Mouse (Mus musculus) neural tube, embryonic 12.5 days (tissue): ENCODE results near the gene Krt32. TPM values are rescaled to one million over a fixed set of nuclear protein-coding genes. Genes with fewer than 3 reads are reported as not detected.

ENCODE experiments used
- ATAC-seq: fragments of 200-750 bp; cut with Nextera tagmentation; 2 replicates; pipeline ENCODE4 v1.8.0; 2017; ENCODE audit warnings: low read depth, mild to moderate bottlenecking, moderate TSS enrichment, moderate library complexity; ENCODE audit not compliant: low FRiP score
- H3K27ac ChIP-seq: fragments of 300-500 bp; sonication (generic); 2 replicates; pipeline ENCODE4 v1.5.1; 2016
- H3K27me3 ChIP-seq: fragments of 300-500 bp; sonication (generic); replicated peaks from 2 replicates; pipeline ENCODE4 v1.6.1; 2016; ENCODE audit warnings: mild to moderate bottlenecking
- H3K36me3 ChIP-seq: fragments of 300-500 bp; sonication (generic); 2 replicates; pipeline ENCODE4 v1.6.1; 2016; ENCODE audit warnings: mild to moderate bottlenecking
- H3K4me1 ChIP-seq: fragments of 300-500 bp; sonication (generic); 2 replicates; pipeline ENCODE4 v1.6.1; 2016
- H3K4me2 ChIP-seq: fragments of 300-500 bp; sonication (generic); replicated peaks from 2 replicates; pipeline ENCODE4 v1.6.1; 2016; ENCODE audit warnings: mild to moderate bottlenecking
- H3K4me3 ChIP-seq: fragments of 300-500 bp; sonication (generic); 2 replicates; pipeline ENCODE4 v1.5.1; 2016
- H3K9ac ChIP-seq: fragments of 300-500 bp; sonication (generic); 2 replicates; pipeline ENCODE4 v1.6.1; 2016; ENCODE audit warnings: mild to moderate bottlenecking
- H3K9me3 ChIP-seq: fragments of 300-500 bp; sonication (generic); 2 replicates; pipeline ENCODE4 v1.6.1; 2016; ENCODE audit warnings: mild to moderate bottlenecking
- WGBS: fragments of 180-500 bp; shearing (Covaris S2); methylation state at CpG from one replicate; pipeline ENCODE4 v1.1.7; 2016; 5-methylcytosine and 5-hydroxymethylcytosine counted together
- polyA plus RNA-seq: library from polyadenylated mRNA; unstranded; fragments of >200 nt; fragmentation: Nextera tagmentation; extraction: Ambion mirVana; gene quantifications from 2 replicates; pipeline ENCODE4 v1.2.1, GENCODE M21; 2016

Gene Krt32
- polyA plus RNA-seq, 1 experiment from 2014 or later: not detected

- WGBS: 90% methylated on average over 6 of the region's 6 CpGs
- Histone ChIP-seq H3K9me3 (no peaks in the 10 kb centered on the region), H3K36me3 (no peaks in the 10 kb centered on the region), H3K27ac (no peak within 1 kb of the TSS), H3K4me3 (no peak within 1 kb of the TSS), H3K4me1 (no peaks in the 10 kb centered on the region), H3K4me2 (no peak within 1 kb of the TSS), H3K27me3 (no peaks in the 10 kb centered on the region), H3K9ac (no peak within 1 kb of the TSS)
- no peak for ATAC-seq
Measured at GRCm38 (mm10) chr11:100041454-100041853, 46.6 kb downstream of the Krt32 start, which contains the start of gene Krt34. TSS of gene Krt34 (minus strand) at chr11:100041554.

Other genes starting within 250 kb of the Krt32 start
- gene Krtap4-16, start 236.6 kb downstream of the Krt32 start, polyA plus RNA-seq: not detected in 2 replicates
- not detected in 2 replicates for gene Gm11568, start 230.3 kb downstream of the Krt32 start, polyA plus RNA-seq
- gene Gm11559, start 223.8 kb downstream of the Krt32 start, polyA plus RNA-seq: not detected in 2 replicates
- gene Krtap9-1, start 214.8 kb downstream of the Krt32 start, polyA plus RNA-seq: not detected in 2 replicates
- gene Gm11567, start 209.0 kb downstream of the Krt32 start, polyA plus RNA-seq: not detected in 2 replicates
- gene Krtap31-1, start 180.3 kb downstream of the Krt32 start, polyA plus RNA-seq: not detected in 2 replicates
- gene Gm11565, start 173.5 kb downstream of the Krt32 start, polyA plus RNA-seq: not detected in 2 replicates
- gene Krtap31-2, start 151.9 kb downstream of the Krt32 start, polyA plus RNA-seq: not detected in 2 replicates
- not detected in 2 replicates for gene Krtap9-5, start 139.8 kb downstream of the Krt32 start, polyA plus RNA-seq
- gene Krtap29-1, start 109.2 kb downstream of the Krt32 start, polyA plus RNA-seq: not detected in 2 replicates
- gene Krtap16-1, start 101.6 kb downstream of the Krt32 start, polyA plus RNA-seq: 0.14 TPM in 1 of 2 replicates, not detected in the other
- gene Krtap17-1, start 94.2 kb downstream of the Krt32 start, polyA plus RNA-seq: 0.37 TPM in 1 of 2 replicates, not detected in the other
- gene Krt33a, start 72.0 kb downstream of the Krt32 start, polyA plus RNA-seq: not detected in 2 replicates
- not detected in 2 replicates for gene Krt33b, start 58.4 kb downstream of the Krt32 start, polyA plus RNA-seq
- gene Krt34, start 46.7 kb downstream of the Krt32 start, polyA plus RNA-seq: not detected in 2 replicates
- not detected in 2 replicates for gene Krt31, start 37.7 kb downstream of the Krt32 start, polyA plus RNA-seq
- not detected in 2 replicates for gene Krt35, start 8.0 kb upstream of the Krt32 start, polyA plus RNA-seq
- not detected in 2 replicates for gene Krt36, start 17.4 kb upstream of the Krt32 start, polyA plus RNA-seq
- gene Krt13, start 33.3 kb upstream of the Krt32 start, polyA plus RNA-seq: 0.23 and 0.52 TPM in 2 replicates
- gene Krt15, start 47.7 kb upstream of the Krt32 start, polyA plus RNA-seq: 8.0 and 8.5 TPM in 2 replicates
- gene Krt19, start 60.4 kb upstream of the Krt32 start, polyA plus RNA-seq: 3.4 and 3.7 TPM in 2 replicates
- 0.11 TPM in 1 of 2 replicates, not detected in the other for gene Krt9, start 105.0 kb upstream of the Krt32 start, polyA plus RNA-seq
- gene Krt14, start 119.3 kb upstream of the Krt32 start, polyA plus RNA-seq: 10.5 and 11.6 TPM in 2 replicates
- gene Krt16, start 160.7 kb upstream of the Krt32 start, polyA plus RNA-seq: not detected in 2 replicates
- 2.7 TPM in 2 replicates for gene Krt17, start 172.8 kb upstream of the Krt32 start, polyA plus RNA-seq
- not detected in 2 replicates for gene Krt42, start 181.6 kb upstream of the Krt32 start, polyA plus RNA-seq
- gene Eif1, start 231.7 kb upstream of the Krt32 start, polyA plus RNA-seq: 1,410 and 1,478 TPM in 2 replicates
- not detected in 2 replicates for gene Gast, start 246.2 kb upstream of the Krt32 start, polyA plus RNA-seq